Mouse (Mus musculus): ENCODE measurements around the gene Ahnak. TPM values are rescaled to one million over a fixed set of nuclear protein-coding genes. Genes with fewer than 3 reads are reported as not detected.
"Not testable (repeated sequence)": the region's sequence is repeated elsewhere in the genome, so short reads cannot be mapped to it uniquely, and the experiment has no call there.

The Ahnak gene
- total RNA-seq, 2 experiments from 2014 or later = 18.1 to 19.9 TPM

- DNase-seq (ENCODE audit: low spot score in 2 of 2) = no peak
These were observed 21.2 kb upstream of the Ahnak start for GRCm38 (mm10) chr19:8967893-8968292.

- not testable (repeated sequence) for DNase-seq (ENCODE audit: low spot score in 2 of 2)
These were observed 16.6 kb upstream of the Ahnak start for GRCm38 (mm10) chr19:8972491-8972890.

GRCm38 (mm10) chr19:8974638-8975037, 14.4 kb upstream of the Ahnak start:
- no peak for DNase-seq (ENCODE audit: low spot score in 2 of 2)

- no peak for DNase-seq (ENCODE audit: low spot score in 2 of 2)
These were observed 13.6 kb upstream of the Ahnak start for GRCm38 (mm10) chr19:8975491-8975890.

GRCm38 (mm10) chr19:8976535-8976934, 12.5 kb upstream of the Ahnak start:
- no peak for DNase-seq (ENCODE audit: low spot score in 2 of 2)

- no peak for DNase-seq (ENCODE audit: low spot score in 2 of 2)
These were observed 8.3 kb upstream of the Ahnak start for GRCm38 (mm10) chr19:8980771-8981170.

- DNase-seq (ENCODE audit: low spot score in 2 of 2) = peak in 1 of 2 experiments; percentile 43
These were observed 7.5 kb upstream of the Ahnak start for GRCm38 (mm10) chr19:8981450-8982168.

GRCm38 (mm10) chr19:8982303-8983149, 6.6 kb upstream of the Ahnak start:
- DNase-seq (ENCODE audit: low spot score in 2 of 2) = no peak

GRCm38 (mm10) chr19:8983150-8983650, 5.9 kb upstream of the Ahnak start:
- DNase-seq (ENCODE audit: low spot score in 2 of 2) = no peak

- DNase-seq (ENCODE audit: low spot score in 2 of 2) = peak in 1 of 2 experiments; percentile 59
These were observed 4.7 kb upstream of the Ahnak start for GRCm38 (mm10) chr19:8984255-8984868.

GRCm38 (mm10) chr19:8985891-8986290, 3.2 kb upstream of the Ahnak start:
- no peak for DNase-seq (ENCODE audit: low spot score in 2 of 2)

GRCm38 (mm10) chr19:8987816-8988215, 1.3 kb upstream of the Ahnak start:
- DNase-seq (ENCODE audit: low spot score in 2 of 2) = no peak

- DNase-seq (ENCODE audit: low spot score in 2 of 2) = no peak
These were observed 578 bp upstream of the Ahnak start for GRCm38 (mm10) chr19:8988346-8989065.

- no peak for DNase-seq (ENCODE audit: low spot score in 2 of 2)
These were observed 715 bp downstream of the Ahnak start for GRCm38 (mm10) chr19:8989567-8990431.

GRCm38 (mm10) chr19:8990432-8991102, 1.5 kb downstream of the Ahnak start:
- DNase-seq (ENCODE audit: low spot score in 2 of 2) = no peak

GRCm38 (mm10) chr19:8991245-8991870, 2.3 kb downstream of the Ahnak start:
- DNase-seq (ENCODE audit: low spot score in 2 of 2) = no peak

GRCm38 (mm10) chr19:8991871-8992735, 3.0 kb downstream of the Ahnak start:
- DNase-seq (ENCODE audit: low spot score in 2 of 2) = no peak
